26 mouse cellular contexts compared by ENCODE assay signal in genomic region chr3:97317302-97317701, GRCm38 (mm10).
"Had no signal": no experiment of that assay in that cellular context is flagged by ENCODE, and none has a peak within 500 bp of the region (broad histone marks: within the 10 kb centered on the region; RNA-seq: fewer than 3 reads in every experiment).

No protein-coding gene starts in this region.

- H3K27me3 ChIP-seq: embryonic facial prominence, embryonic 12.5 days; embryonic facial prominence, embryonic 13.5 days; embryonic facial prominence, embryonic 15.5 days; forebrain, embryonic 12.5 days; forebrain, embryonic 13.5 days; forebrain, embryonic 15.5 days had no signal

- DNase-seq: cerebellum, adult 2 months; cerebellum, adult 8-10 months; cerebellum, adult 9-10 months; cerebellum, adult 9-11 months; cerebellum, postnatal 25 days; cerebellum, postnatal 36 days; embryo, embryonic 11 days; forebrain, postnatal 0 days; gastrocnemius, adult 2 months; gastrocnemius, postnatal 10 days; gastrocnemius, postnatal 14 days; gastrocnemius, postnatal 25 days; gastrocnemius, postnatal 36 days; heart, adult 11 months; heart, adult 18-20 months had no signal

- H3K9ac ChIP-seq: embryonic facial prominence, embryonic 12.5 days; embryonic facial prominence, embryonic 13.5 days; embryonic facial prominence, embryonic 15.5 days; forebrain, embryonic 12.5 days; forebrain, embryonic 13.5 days; forebrain, embryonic 15.5 days; forebrain, postnatal 0 days had no signal

- H3K4me3 ChIP-seq: embryonic facial prominence, embryonic 10.5 days; embryonic facial prominence, embryonic 12.5 days; embryonic facial prominence, embryonic 13.5 days; embryonic facial prominence, embryonic 15.5 days; erythroblast, embryonic 14.5 days; forebrain, embryonic 10.5 days; forebrain, embryonic 12.5 days; forebrain, embryonic 13.5 days; forebrain, embryonic 15.5 days; gastrocnemius, adult 2 months had no signal

- H3K9me3 ChIP-seq: embryonic facial prominence, embryonic 10.5 days; embryonic facial prominence, embryonic 12.5 days; embryonic facial prominence, embryonic 13.5 days; embryonic facial prominence, embryonic 15.5 days; forebrain, embryonic 10.5 days; forebrain, embryonic 12.5 days; forebrain, embryonic 13.5 days; forebrain, embryonic 15.5 days had no signal

- H3K4me2 ChIP-seq: embryonic facial prominence, embryonic 12.5 days; embryonic facial prominence, embryonic 13.5 days; embryonic facial prominence, embryonic 15.5 days; forebrain, embryonic 12.5 days; forebrain, embryonic 13.5 days; forebrain, embryonic 15.5 days had no signal

- H3K27ac ChIP-seq: embryonic facial prominence, embryonic 10.5 days; embryonic facial prominence, embryonic 12.5 days; embryonic facial prominence, embryonic 13.5 days; embryonic facial prominence, embryonic 15.5 days; forebrain, embryonic 10.5 days; forebrain, embryonic 12.5 days; forebrain, embryonic 13.5 days; forebrain, embryonic 15.5 days; gastrocnemius, adult 2 months had no signal

- H3K4me1 ChIP-seq: embryonic facial prominence, embryonic 15.5 days had no signal

- H3K36me3 ChIP-seq: embryonic facial prominence, embryonic 10.5 days; embryonic facial prominence, embryonic 12.5 days; embryonic facial prominence, embryonic 13.5 days; embryonic facial prominence, embryonic 15.5 days; forebrain, embryonic 10.5 days; forebrain, embryonic 12.5 days; forebrain, embryonic 15.5 days had no signal

- ATAC-seq: forebrain, embryonic 13.5 days; forebrain, embryonic 14.5 days; forebrain, embryonic 15.5 days; forebrain, embryonic 16.5 days had no signal
